Mouse (Mus musculus): ENCODE measurements around the gene 5730522E02Rik.
"Not testable (repeated sequence)": the region's sequence is repeated elsewhere in the genome, so short reads cannot be mapped to it uniquely, and the experiment has no call there.

Gene 5730522E02Rik

GRCm38 (mm10) chr11:26210582-26211180 is at the start of gene 5730522E02Rik:
Gene 5730522E02Rik (minus strand): TSS chr11:26210763.
- DNase-seq (ENCODE audit: low spot score) = peak; percentile 53

GRCm38 (mm10) chr11:26236540-26236939 is 26.0 kb upstream of the 5730522E02Rik start:
- DNase-seq (ENCODE audit: low spot score) = no peak

- DNase-seq (ENCODE audit: low spot score) = no peak
Observed at GRCm38 (mm10) chr11:26229895-26230294, 19.3 kb upstream of the 5730522E02Rik start.

GRCm38 (mm10) chr11:26213643-26214042 is 3.1 kb upstream of the 5730522E02Rik start:
- DNase-seq (ENCODE audit: low spot score) = not testable (repeated sequence)

GRCm38 (mm10) chr11:26209811-26210581 is 567 bp downstream of the 5730522E02Rik start:
- DNase-seq (ENCODE audit: low spot score) = peak; percentile 74

- no peak for DNase-seq (ENCODE audit: low spot score)
Observed at GRCm38 (mm10) chr11:26203466-26203865, 7.1 kb downstream of the 5730522E02Rik start.

- DNase-seq (ENCODE audit: low spot score) = no peak
Observed at GRCm38 (mm10) chr11:26202842-26203241, 7.7 kb downstream of the 5730522E02Rik start.

GRCm38 (mm10) chr11:26201778-26202097 is 8.8 kb downstream of the 5730522E02Rik start:
- DNase-seq (ENCODE audit: low spot score) = no peak

GRCm38 (mm10) chr11:26200970-26201777 is 9.4 kb downstream of the 5730522E02Rik start:
- peak; percentile 64 for DNase-seq (ENCODE audit: low spot score)

GRCm38 (mm10) chr11:26195468-26195867 is 15.1 kb downstream of the 5730522E02Rik start:
- no peak for DNase-seq (ENCODE audit: low spot score)

- DNase-seq (ENCODE audit: low spot score) = no peak
Observed at GRCm38 (mm10) chr11:26187231-26187967, 23.2 kb downstream of the 5730522E02Rik start.

GRCm38 (mm10) chr11:26170572-26170971 is 40.0 kb downstream of the 5730522E02Rik start:
- no peak for DNase-seq (ENCODE audit: low spot score)

- no peak for DNase-seq (ENCODE audit: low spot score)
Observed at GRCm38 (mm10) chr11:26167609-26167971, 43.0 kb downstream of the 5730522E02Rik start.

- DNase-seq (ENCODE audit: low spot score) = no peak
Observed at GRCm38 (mm10) chr11:26166966-26167608, 43.5 kb downstream of the 5730522E02Rik start.

- DNase-seq (ENCODE audit: low spot score) = no peak
Observed at GRCm38 (mm10) chr11:26164651-26165259, 45.8 kb downstream of the 5730522E02Rik start.

GRCm38 (mm10) chr11:26161354-26161753 is 49.2 kb downstream of the 5730522E02Rik start:
- no peak for DNase-seq (ENCODE audit: low spot score)

- no peak for DNase-seq (ENCODE audit: low spot score)
Observed at GRCm38 (mm10) chr11:26159033-26159432, 51.5 kb downstream of the 5730522E02Rik start.

GRCm38 (mm10) chr11:26140024-26140423 is 70.5 kb downstream of the 5730522E02Rik start:
- DNase-seq (ENCODE audit: low spot score) = no peak

- no peak for DNase-seq (ENCODE audit: low spot score)
Observed at GRCm38 (mm10) chr11:26138013-26138412, 72.5 kb downstream of the 5730522E02Rik start.

GRCm38 (mm10) chr11:26130911-26131310 is 79.7 kb downstream of the 5730522E02Rik start:
- peak; percentile 47 for DNase-seq (ENCODE audit: low spot score)

- no peak for DNase-seq (ENCODE audit: low spot score)
Observed at GRCm38 (mm10) chr11:26129054-26129453, 81.5 kb downstream of the 5730522E02Rik start.
